Mouse (Mus musculus) heart, embryonic 12.5 days (tissue): ENCODE measurements around the gene 4930564D02Rik. TPM values are rescaled to one million over a fixed set of nuclear protein-coding genes. Genes with fewer than 3 reads are reported as not detected.

Source experiments
- ATAC-seq: fragments of 200-750 bp; cut with Nextera tagmentation; 2 replicates; pipeline ENCODE4 v1.8.0; 2017; ENCODE audit warnings: moderate TSS enrichment, moderate library complexity; ENCODE audit not compliant: insufficient number of reproducible peaks, low FRiP score
- H3K27ac ChIP-seq: fragments of 300-500 bp; sonication (generic); 2 replicates; pipeline ENCODE4 v1.5.1; 2016; ENCODE audit warnings: mild to moderate bottlenecking, moderate library complexity; ENCODE audit not compliant: poor library complexity, severe bottlenecking
- H3K27me3 ChIP-seq: fragments of 300-500 bp; sonication (generic); replicated peaks from 2 replicates; pipeline ENCODE4 v1.6.1; 2016; ENCODE audit warnings: mild to moderate bottlenecking, moderate library complexity
- H3K36me3 ChIP-seq: fragments of 300-500 bp; sonication (generic); 2 replicates; pipeline ENCODE4 v1.6.1; 2016; ENCODE audit warnings: mild to moderate bottlenecking, moderate library complexity
- H3K4me1 ChIP-seq: fragments of 300-500 bp; sonication (generic); replicated peaks from 2 replicates; pipeline ENCODE4 v1.6.1; 2016; ENCODE audit warnings: mild to moderate bottlenecking
- H3K4me2 ChIP-seq: fragments of 300-500 bp; sonication (generic); 2 replicates; pipeline ENCODE4 v1.6.1; 2016; ENCODE audit warnings: mild to moderate bottlenecking, moderate library complexity
- H3K4me3 ChIP-seq: fragments of 300-500 bp; sonication (generic); 2 replicates; pipeline ENCODE4 v1.5.1; 2016; ENCODE audit warnings: mild to moderate bottlenecking
- H3K9ac ChIP-seq: fragments of 300-500 bp; sonication (generic); 2 replicates; pipeline ENCODE4 v1.6.1; 2016; ENCODE audit warnings: mild to moderate bottlenecking, moderate library complexity
- H3K9me3 ChIP-seq: fragments of 300-500 bp; sonication (generic); replicated peaks from 2 replicates; pipeline ENCODE4 v1.6.1; 2016; ENCODE audit warnings: mild to moderate bottlenecking, moderate library complexity
- WGBS: fragments of 180-500 bp; shearing (Covaris S2); methylation state at CpG from one replicate; pipeline ENCODE4 v1.1.7; 2016; 5-methylcytosine and 5-hydroxymethylcytosine counted together
- polyA plus RNA-seq: library from polyadenylated mRNA; unstranded; fragments of >200 nt; fragmentation: Nextera tagmentation; extraction: Ambion mirVana; gene quantifications from 2 replicates; pipeline ENCODE4 v1.2.1, GENCODE M21; 2016

Gene 4930564D02Rik
- polyA plus RNA-seq, 1 experiment from 2014 or later = not detected

GRCm38 (mm10) chr3:105058627-105059513, 7.8 kb upstream of the 4930564D02Rik start:
- peak overlapping the region; percentile 67 for H3K9ac ChIP-seq
- H3K4me1 ChIP-seq = peaks cover 28% of the 10 kb centered on the region
- no peak for ATAC-seq
- no peaks in the 10 kb centered on the region for H3K9me3 ChIP-seq
- H3K36me3 ChIP-seq = no peaks in the 10 kb centered on the region
- WGBS = 12% methylated on average over 25 of the region's 25 CpGs
- no peaks in the 10 kb centered on the region for H3K27me3 ChIP-seq
- H3K4me3 ChIP-seq = peak overlapping the region; percentile 39
- peak overlapping the region; percentile 67 for H3K4me2 ChIP-seq
- 0 out of 2 replicates have a peak overlapping the region, but pooled peaks have one; percentile 10 for H3K27ac ChIP-seq

DNA sequence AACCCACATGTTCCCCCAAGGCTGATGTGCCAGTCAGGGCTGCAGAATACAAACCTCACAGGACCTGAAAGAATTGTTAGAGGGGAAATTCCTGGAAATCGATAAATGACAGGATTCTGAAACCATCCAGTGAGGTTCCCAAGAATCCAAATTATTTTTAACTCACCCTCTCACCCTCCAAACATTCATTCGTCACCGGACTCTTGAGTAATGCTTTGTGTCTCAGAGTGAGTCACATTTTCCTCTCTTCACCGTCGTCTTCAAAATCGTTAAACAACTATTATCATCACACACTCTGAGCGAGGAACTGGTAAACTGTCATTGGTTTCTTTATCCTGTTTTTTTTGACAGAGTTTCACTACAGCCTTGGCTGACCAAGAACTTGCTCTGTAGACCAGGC, 6.7 kb upstream of the 4930564D02Rik start:
- no peaks in the 10 kb centered on the region for H3K36me3 ChIP-seq
- no peak overlapping the region for H3K9ac ChIP-seq
- no peak overlapping the region for H3K4me3 ChIP-seq
- 27% methylated on average over 7 of the region's 7 CpGs for WGBS
- no peak for ATAC-seq
- no peak overlapping the region for H3K27ac ChIP-seq
- H3K4me1 ChIP-seq = peaks cover 17% of the 10 kb centered on the region
- no peak overlapping the region for H3K4me2 ChIP-seq
- H3K27me3 ChIP-seq = no peaks in the 10 kb centered on the region
- H3K9me3 ChIP-seq = no peaks in the 10 kb centered on the region

- no peaks in the 10 kb centered on the region for H3K9me3 ChIP-seq
- H3K36me3 ChIP-seq = no peaks in the 10 kb centered on the region
- H3K9ac ChIP-seq = no peak overlapping the region
- WGBS = 59% methylated on average over 6 of the region's 6 CpGs
- peaks cover 6% of the 10 kb centered on the region for H3K4me1 ChIP-seq
- no peak overlapping the region for H3K4me3 ChIP-seq
- ATAC-seq = no peak
- H3K4me2 ChIP-seq = no peak overlapping the region
- no peaks in the 10 kb centered on the region for H3K27me3 ChIP-seq
- H3K27ac ChIP-seq = no peak overlapping the region
These were observed 5.7 kb upstream of the 4930564D02Rik start for GRCm38 (mm10) chr3:105060992-105061391.

DNA sequence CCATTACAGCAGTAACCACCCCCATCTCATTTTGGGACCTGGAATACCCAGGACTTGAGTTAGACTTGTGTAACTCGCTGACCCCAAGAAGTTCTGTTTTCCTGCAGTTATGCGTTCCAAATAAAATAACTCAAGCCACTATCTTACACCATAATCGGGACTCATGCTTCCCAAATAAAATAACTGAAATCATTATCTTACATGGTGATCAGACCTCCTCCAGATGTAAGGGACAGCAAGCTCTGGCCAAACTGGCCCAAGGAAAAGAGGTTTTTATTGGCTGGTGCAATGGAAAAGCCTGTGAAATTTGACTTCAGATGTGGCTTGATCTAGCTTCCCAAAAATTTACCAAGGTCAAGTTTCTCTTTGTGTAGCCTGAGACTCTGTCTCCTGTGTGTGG, 5.1 kb upstream of the 4930564D02Rik start:
- no peak overlapping the region for H3K4me2 ChIP-seq
- WGBS = 71% methylated on average over 3 of the region's 3 CpGs
- peaks cover 5% of the 10 kb centered on the region for H3K4me1 ChIP-seq
- H3K4me3 ChIP-seq = no peak overlapping the region
- H3K9ac ChIP-seq = no peak overlapping the region
- H3K27me3 ChIP-seq = no peaks in the 10 kb centered on the region
- no peaks in the 10 kb centered on the region for H3K9me3 ChIP-seq
- H3K36me3 ChIP-seq = no peaks in the 10 kb centered on the region
- ATAC-seq = no peak
- no peak overlapping the region for H3K27ac ChIP-seq

DNA sequence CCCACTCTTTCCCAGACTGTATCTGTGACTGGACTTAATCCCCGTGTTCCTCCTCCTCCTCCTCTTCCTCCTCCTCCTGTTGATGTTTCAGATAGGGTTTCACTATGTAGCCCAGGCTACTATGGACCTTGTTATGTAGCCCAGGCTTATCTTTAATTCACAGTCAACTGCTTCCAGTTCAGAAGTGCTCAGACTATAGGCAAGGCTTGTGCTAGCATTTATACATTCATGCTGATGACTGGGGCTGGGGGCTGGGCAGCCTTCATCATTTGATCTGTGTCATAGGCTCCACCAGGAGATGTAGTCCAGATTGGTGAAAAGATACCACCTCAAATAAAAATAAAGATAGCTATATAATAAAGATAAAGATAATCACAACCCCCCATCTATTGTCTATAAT, 4.7 kb upstream of the 4930564D02Rik start:
- Histone ChIP-seq H3K4me1 (peaks cover 5% of the 10 kb centered on the region), H3K9ac (no peak overlapping the region), H3K36me3 (no peaks in the 10 kb centered on the region), H3K4me2 (no peak overlapping the region), H3K4me3 (no peak overlapping the region), H3K27me3 (no peaks in the 10 kb centered on the region), H3K9me3 (no peaks in the 10 kb centered on the region), H3K27ac (no peak overlapping the region)
- ATAC-seq = no peak
- WGBS = 48% methylated on average over 1 of the region's 1 CpGs

DNA sequence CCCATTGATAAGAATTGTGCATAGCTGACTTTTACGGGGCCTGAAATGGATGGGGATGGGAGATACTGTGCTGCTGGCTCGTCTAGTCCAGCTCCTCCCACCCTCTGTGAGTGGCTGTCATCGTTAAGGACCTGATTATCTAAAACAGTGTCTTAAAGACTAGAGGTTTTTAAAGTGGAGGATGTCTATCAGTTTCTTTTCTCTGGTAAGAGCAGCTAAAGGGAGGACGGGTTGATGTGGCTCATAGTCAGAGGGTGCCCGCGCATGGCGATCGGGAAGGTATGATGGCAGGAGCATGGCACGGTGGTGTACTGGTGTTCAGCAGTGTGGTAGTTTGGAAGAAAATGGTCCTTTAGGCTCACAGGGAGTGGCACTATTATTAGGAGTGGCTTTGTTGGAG, 4.0 kb upstream of the 4930564D02Rik start:
- WGBS = 68% methylated on average over 9 of the region's 9 CpGs
- Histone ChIP-seq H3K4me3 (no peak overlapping the region), H3K4me2 (no peak overlapping the region), H3K36me3 (no peaks in the 10 kb centered on the region), H3K27me3 (no peaks in the 10 kb centered on the region), H3K27ac (no peak overlapping the region), H3K9ac (no peak overlapping the region), H3K9me3 (no peaks in the 10 kb centered on the region), H3K4me1 (peaks cover 5% of the 10 kb centered on the region)
- no peak for ATAC-seq

GRCm38 (mm10) chr3:105070553-105070952, 3.9 kb downstream of the 4930564D02Rik start:
- Histone ChIP-seq H3K4me1 (no peaks in the 10 kb centered on the region), H3K4me2 (no peak overlapping the region), H3K9ac (no peak overlapping the region), H3K4me3 (no peak overlapping the region), H3K9me3 (no peaks in the 10 kb centered on the region), H3K36me3 (no peaks in the 10 kb centered on the region), H3K27me3 (no peaks in the 10 kb centered on the region; the same call in 1 of the 2 replicates), H3K27ac (no peak overlapping the region)
- WGBS = 49% methylated on average over 8 of the region's 8 CpGs
- no peak for ATAC-seq

- Histone ChIP-seq H3K9ac (no peak overlapping the region), H3K27me3 (no peaks in the 10 kb centered on the region; the same call in 1 of the 2 replicates), H3K36me3 (no peaks in the 10 kb centered on the region), H3K4me2 (no peak overlapping the region), H3K4me1 (no peaks in the 10 kb centered on the region), H3K4me3 (no peak overlapping the region), H3K27ac (no peak overlapping the region), H3K9me3 (no peaks in the 10 kb centered on the region)
- no peak for ATAC-seq
- 87% methylated on average over 5 of the region's 5 CpGs for WGBS
These were observed 4.6 kb downstream of the 4930564D02Rik start for GRCm38 (mm10) chr3:105071251-105071650.

DNA sequence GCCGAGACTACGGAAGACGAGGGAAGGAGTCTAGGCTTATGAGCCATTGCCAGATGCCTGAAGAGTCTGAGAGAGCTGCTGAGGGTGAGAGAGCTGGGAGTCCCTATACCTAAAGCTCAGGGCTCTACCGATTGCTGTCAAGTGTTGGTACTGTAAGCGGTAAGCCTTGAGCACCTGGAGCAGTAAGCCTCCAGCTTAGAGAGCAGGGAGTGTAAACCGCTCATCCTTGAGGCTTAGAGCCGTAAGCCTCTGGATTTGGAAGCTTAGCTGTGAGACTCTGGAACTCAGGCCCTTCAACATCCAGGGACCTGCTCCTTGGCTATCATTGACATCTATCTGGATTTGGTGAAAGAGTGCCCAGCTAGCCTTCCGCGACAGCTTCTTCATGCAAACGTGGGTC, 5.9 kb downstream of the 4930564D02Rik start:
- no peaks in the 10 kb centered on the region for H3K4me1 ChIP-seq
- no peak overlapping the region for H3K27ac ChIP-seq
- no peak overlapping the region for H3K9ac ChIP-seq
- ATAC-seq = no peak
- 84% methylated on average over 10 of the region's 10 CpGs for WGBS
- H3K9me3 ChIP-seq = no peaks in the 10 kb centered on the region
- no peak overlapping the region for H3K4me3 ChIP-seq
- no peak overlapping the region for H3K4me2 ChIP-seq
- peaks cover 6% of the 10 kb centered on the region for H3K27me3 ChIP-seq
- H3K36me3 ChIP-seq = no peaks in the 10 kb centered on the region

GRCm38 (mm10) chr3:105075796-105076195, 9.2 kb downstream of the 4930564D02Rik start:
- no peak for ATAC-seq
- Histone ChIP-seq H3K9me3 (no peaks in the 10 kb centered on the region), H3K9ac (no peak overlapping the region), H3K4me3 (no peak overlapping the region), H3K27ac (no peak overlapping the region), H3K4me2 (no peak overlapping the region), H3K36me3 (no peaks in the 10 kb centered on the region), H3K27me3 (peaks cover 6% of the 10 kb centered on the region), H3K4me1 (no peaks in the 10 kb centered on the region; the same call in 1 of the 2 replicates)
- WGBS = 90% methylated on average over 5 of the region's 5 CpGs

GRCm38 (mm10) chr3:105078231-105078826, 11.7 kb downstream of the 4930564D02Rik start:
- Histone ChIP-seq H3K4me1 (no peaks in the 10 kb centered on the region; the same call in 1 of the 2 replicates), H3K4me2 (no peak overlapping the region), H3K9ac (no peak overlapping the region), H3K27me3 (peaks cover 6% of the 10 kb centered on the region), H3K36me3 (no peaks in the 10 kb centered on the region), H3K27ac (no peak overlapping the region), H3K9me3 (no peaks in the 10 kb centered on the region), H3K4me3 (no peak overlapping the region)
- WGBS = 27% methylated on average over 7 of the region's 7 CpGs
- peak; percentile 76; the same call in 1 of the 2 replicates for ATAC-seq
